Mouse (Mus musculus) limb, embryonic 14.5 days (tissue): ENCODE results near the gene Vwa3a. TPM values are rescaled to one million over a fixed set of nuclear protein-coding genes. Genes with fewer than 3 reads are reported as not detected.
A peak's percentile ranks its signal among the peaks of the same experiment; 100 is the strongest.

ENCODE experiments used
- ATAC-seq: fragments of 200-750 bp; cut with Nextera tagmentation; 2 replicates; pipeline ENCODE4 v1.8.0; 2017; ENCODE audit warnings: low read depth, moderate number of reproducible peaks, moderate TSS enrichment; ENCODE audit not compliant: low FRiP score
- DNase-seq: peaks from one replicate; pipeline ENCODE4 v3.0.0-alpha.2; 2015; ENCODE audit warnings: low spot score
- H3K27ac ChIP-seq: fragments of 300-500 bp; sonication (generic); replicated peaks from 2 replicates; pipeline ENCODE4 v1.5.1; 2014; ENCODE audit warnings: low read depth, mild to moderate bottlenecking, low read length, moderate library complexity, mixed read lengths
- H3K27me3 ChIP-seq: fragments of 300-500 bp; sonication (generic); 2 replicates; pipeline ENCODE4 v1.6.1; 2014; ENCODE audit warnings: low read length, mixed read lengths; ENCODE audit not compliant: control insufficient read depth, insufficient read depth
- H3K36me3 ChIP-seq: fragments of 300-500 bp; sonication (generic); 2 replicates; pipeline ENCODE4 v1.6.1; 2014; ENCODE audit warnings: mild to moderate bottlenecking, low read length, moderate library complexity, mixed read lengths; ENCODE audit not compliant: control insufficient read depth, insufficient read depth
- H3K4me1 ChIP-seq: fragments of 300-500 bp; sonication (generic); 2 replicates; pipeline ENCODE4 v1.6.1; 2014; ENCODE audit warnings: antibody characterized with exemption, low read length, mixed read lengths; ENCODE audit not compliant: control insufficient read depth, insufficient read depth
- H3K4me2 ChIP-seq: fragments of 300-500 bp; sonication (generic); replicated peaks from 2 replicates; pipeline ENCODE4 v1.6.1; 2014; ENCODE audit warnings: low read depth, mild to moderate bottlenecking, low read length, moderate library complexity; ENCODE audit not compliant: severe bottlenecking
- H3K4me3 ChIP-seq: fragments of 300-500 bp; sonication (generic); replicated peaks from 2 replicates; pipeline ENCODE4 v1.5.1; 2014; ENCODE audit warnings: low read length
- H3K9ac ChIP-seq: fragments of 300-500 bp; sonication (generic); 2 replicates; pipeline ENCODE4 v1.6.1; 2014; ENCODE audit warnings: mild to moderate bottlenecking, low read depth, low read length, moderate library complexity; ENCODE audit not compliant: severe bottlenecking
- H3K9me3 ChIP-seq: fragments of 300-500 bp; sonication (generic); 2 replicates; pipeline ENCODE4 v1.6.1; 2016; ENCODE audit warnings: low read length; ENCODE audit not compliant: control insufficient read depth
- POLR2A ChIP-seq: fragments of 200-500 bp; IDR thresholded peaks from 2 replicates; pipeline ENCODE4 v1.8.0; 2012; ENCODE audit warnings: inconsistent platforms, mild to moderate bottlenecking, moderate library complexity, borderline replicate concordance; ENCODE audit not compliant: insufficient read depth, insufficient read length; ENCODE audit errors: extremely low read depth
- WGBS: fragments of 180-500 bp; shearing (Covaris S2); extraction: QIAGEN DNeasy Blood & Tissue Kit; methylation state at CpG from one replicate; pipeline ENCODE4 v1.1.7; 2014; 5-methylcytosine and 5-hydroxymethylcytosine counted together
- polyA plus RNA-seq, 2 experiments: library from polyadenylated mRNA; depleted of rRNA in 1 of 2; stranded (reverse) in 1 of 2; unstranded in 1 of 2; fragments of >200 nt; fragmentation: Nextera tagmentation in 1 of 2; extraction: Ambion mirVana in 1 of 2; gene quantifications; 2 replicates each; pipeline versions ENCODE4 v1.2.1 to v1.2.3; 2012 to 2014

Vwa3a gene
- polyA plus RNA-seq, 2 experiments = 0.10 to 0.19 TPM

DNA sequence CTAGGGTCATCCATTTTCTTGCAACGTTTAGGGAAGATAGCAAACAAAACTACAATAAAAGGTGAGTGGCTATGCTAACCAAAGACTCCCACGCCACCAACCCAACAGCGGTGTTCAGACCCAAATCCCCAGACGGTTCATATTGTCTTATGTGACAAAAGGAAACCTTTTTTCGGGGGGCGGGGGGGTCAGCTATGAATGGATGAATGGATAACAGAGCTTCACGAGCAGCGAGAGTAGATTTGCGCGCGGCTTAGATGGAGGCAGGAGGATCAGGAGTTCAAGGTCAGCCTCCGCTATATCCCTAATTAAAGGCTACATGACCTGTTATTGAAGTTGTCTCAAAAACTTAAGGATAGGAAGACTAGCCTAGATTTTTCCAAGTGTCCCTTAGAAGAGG is 97.2 kb downstream of the Vwa3a start:
- Histone ChIP-seq H3K27ac (no peak overlapping the region), H3K27me3 (no peaks in the 10 kb centered on the region), H3K4me1 (no peaks in the 10 kb centered on the region), H3K9me3 (no peaks in the 10 kb centered on the region), H3K9ac (peak overlapping the region; percentile 56; the same call in 1 of the 2 replicates), H3K4me2 (peak overlapping the region; percentile 51), H3K36me3 (no peaks in the 10 kb centered on the region), H3K4me3 (peak overlapping the region; percentile 63)
- no peak for TF ChIP-seq POLR2A
- ATAC-seq = no peak
- DNase-seq = peak; percentile 43
- WGBS = 8% methylated on average over 12 of the region's 12 CpGs

DNA sequence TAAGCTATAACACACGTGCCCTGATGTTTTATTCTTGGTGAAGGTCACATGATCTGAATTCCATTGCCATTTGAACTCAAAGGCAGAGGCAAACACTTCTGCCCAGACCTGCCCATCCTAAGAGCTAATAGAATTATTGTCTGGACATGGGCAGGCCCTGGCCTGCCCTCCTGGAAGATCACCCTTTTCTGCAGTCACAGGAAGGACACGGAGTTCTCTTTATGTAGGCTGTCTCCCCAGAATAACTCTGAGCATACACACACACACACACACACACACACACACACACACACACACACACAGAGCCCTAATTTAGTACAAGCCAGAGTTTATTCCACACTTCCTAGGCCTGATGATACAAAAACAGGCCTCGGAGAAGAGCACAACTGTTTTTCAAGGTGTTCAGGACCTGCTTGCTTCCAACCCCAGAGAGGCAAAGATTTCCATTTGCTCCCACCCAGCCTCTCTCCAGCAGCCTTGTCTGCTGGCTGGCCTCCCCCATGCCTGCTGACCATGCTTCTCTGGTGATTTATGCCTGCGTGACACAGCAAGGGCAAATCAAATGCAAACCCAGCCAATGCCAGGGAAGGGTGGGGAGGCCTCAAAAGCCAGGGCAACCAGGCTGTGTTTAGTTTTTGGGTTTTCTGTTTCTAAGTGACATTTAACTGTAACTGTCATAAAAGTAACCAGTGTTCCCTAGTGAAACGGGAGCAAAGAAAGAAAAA is 99.5 kb downstream of the Vwa3a start:
- ATAC-seq (no peak), DNase-seq (no peak)
- H3K36me3 ChIP-seq = no peaks in the 10 kb centered on the region
- WGBS = 52% methylated on average over 5 of the region's 5 CpGs
- peaks cover under 1% of the 10 kb centered on the region; the same call in 1 of the 2 replicates for H3K4me1 ChIP-seq
- no peak overlapping the region for H3K9ac ChIP-seq
- no peak overlapping the region for H3K4me2 ChIP-seq
- H3K27me3 ChIP-seq = no peaks in the 10 kb centered on the region
- H3K27ac ChIP-seq = no peak overlapping the region
- H3K9me3 ChIP-seq = no peaks in the 10 kb centered on the region
- H3K4me3 ChIP-seq = no peak overlapping the region
- no peak for TF ChIP-seq POLR2A

DNA sequence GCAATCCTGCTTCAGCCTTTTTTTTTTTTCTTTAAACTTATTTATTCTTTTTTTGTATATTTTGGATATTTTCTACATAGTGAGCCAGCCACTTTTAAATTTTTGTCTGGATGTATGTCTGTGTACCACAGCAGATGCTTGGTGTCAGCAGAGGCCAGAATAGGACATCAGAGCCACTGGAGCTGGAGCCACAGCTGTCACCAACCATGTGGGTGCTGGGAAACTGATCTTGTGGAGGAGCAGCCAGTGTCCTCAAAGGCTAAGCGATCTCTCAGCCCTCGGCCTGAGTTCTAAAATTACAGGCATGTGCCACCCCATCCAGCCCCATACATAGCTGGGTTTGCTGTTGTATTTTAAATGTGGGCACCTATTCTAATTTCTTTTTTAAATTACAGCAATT is 100.7 kb downstream of the Vwa3a start:
- Histone ChIP-seq H3K27ac (no peak overlapping the region), H3K4me2 (no peak overlapping the region), H3K9ac (no peak overlapping the region), H3K27me3 (no peaks in the 10 kb centered on the region), H3K9me3 (no peaks in the 10 kb centered on the region), H3K36me3 (no peaks in the 10 kb centered on the region), H3K4me3 (no peak overlapping the region), H3K4me1 (peaks cover 12% of the 10 kb centered on the region)
- ATAC-seq (no peak), DNase-seq (no peak)
- WGBS = 70% methylated on average over 2 of the region's 2 CpGs
- TF ChIP-seq POLR2A = no peak

DNA sequence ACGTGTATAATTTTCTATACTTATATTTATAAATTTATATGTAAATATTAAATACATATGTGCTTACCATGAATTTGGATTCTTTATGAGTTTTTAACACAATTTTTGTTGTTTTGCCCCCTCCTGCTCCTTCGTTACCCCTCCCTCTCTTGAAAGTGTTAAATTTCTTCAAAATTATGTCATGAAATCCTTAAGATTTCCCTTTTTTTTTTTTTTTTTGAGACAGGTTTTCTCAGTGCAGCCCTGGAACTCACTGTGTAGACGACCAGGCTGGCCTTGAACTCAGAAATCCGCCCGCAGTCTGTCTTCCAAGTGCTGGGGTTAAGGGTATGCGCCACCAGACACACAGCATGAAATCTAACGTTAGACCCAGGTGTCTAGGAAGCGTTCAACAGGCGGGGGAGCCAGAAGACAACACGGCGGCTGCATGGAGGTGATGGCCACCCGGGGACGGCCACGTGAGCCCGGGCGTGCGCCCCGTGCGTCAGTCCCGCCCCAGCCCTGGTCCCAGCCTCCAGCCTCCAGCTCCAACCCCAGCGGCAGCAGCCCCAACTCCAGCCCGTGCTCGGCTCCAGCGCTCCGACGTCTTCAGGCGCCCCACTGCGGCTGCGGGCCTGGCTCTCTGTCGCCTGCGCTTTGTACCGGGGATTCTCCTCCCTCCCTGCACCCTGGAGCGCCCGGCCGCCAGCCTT is 103.4 kb downstream of the Vwa3a start, which contains the start of gene Eef2k:
Gene Eef2k (plus strand): TSS at position 487 of the 692 bp plus-strand sequence.
- H3K27me3 ChIP-seq = no peaks in the 10 kb centered on the region
- no peak for TF ChIP-seq POLR2A
- ATAC-seq (peak; percentile 95), DNase-seq (peak; percentile 85)
- peak within 1 kb of the TSS; percentile 63 for H3K4me3 ChIP-seq
- no peaks in the 10 kb centered on the region for H3K9me3 ChIP-seq
- H3K27ac ChIP-seq = peak within 1 kb of the TSS; percentile 94
- H3K36me3 ChIP-seq = peaks cover 8% of the 10 kb centered on the region; the same call in 1 of the 2 replicates
- H3K9ac ChIP-seq = peak within 1 kb of the TSS; percentile 80
- peaks cover 16% of the 10 kb centered on the region for H3K4me1 ChIP-seq
- 4% methylated on average over 27 of the region's 35 CpGs for WGBS
- H3K4me2 ChIP-seq = peak within 1 kb of the TSS; percentile 77

DNA sequence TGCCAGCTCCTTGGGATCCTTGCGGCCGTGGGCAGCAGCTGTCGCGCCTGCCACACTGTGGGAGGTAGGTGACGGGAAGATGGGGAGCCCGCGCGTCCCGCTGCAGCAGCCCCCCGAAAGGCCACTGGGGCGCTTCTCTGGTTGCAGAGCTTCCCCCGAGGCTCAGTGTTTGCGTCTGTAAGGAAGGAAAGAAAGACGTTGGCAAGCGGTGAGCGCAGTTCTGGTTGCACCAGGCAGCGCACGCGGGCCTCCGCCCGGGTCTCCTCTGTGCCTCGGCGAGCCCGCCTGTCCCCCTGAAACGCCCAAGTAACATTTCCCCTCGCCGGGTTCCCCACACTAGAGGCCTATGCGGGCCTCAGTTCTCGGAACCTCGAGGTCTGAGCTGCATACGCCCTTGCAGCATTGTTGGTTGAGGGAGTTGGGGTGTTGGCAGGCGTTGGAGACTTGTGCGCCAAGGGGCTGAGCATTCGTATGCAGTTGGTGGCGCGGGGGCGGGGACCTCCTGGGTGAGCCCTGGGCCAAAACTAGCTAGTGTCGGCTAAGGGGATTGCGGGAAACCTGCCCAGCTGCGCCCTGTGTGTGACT is 104.0 kb downstream of the Vwa3a start:
- DNase-seq (peak; percentile 79), ATAC-seq (peak; percentile 55)
- peak overlapping the region; percentile 80 for H3K9ac ChIP-seq
- H3K4me3 ChIP-seq = peak overlapping the region; percentile 63
- whole genome bisulfite sequencing = under 1% methylated on average over 40 of the region's 40 CpGs
- no peak; the same call in 1 of the 2 replicates for TF ChIP-seq POLR2A
- H3K27me3 ChIP-seq = no peaks in the 10 kb centered on the region
- H3K36me3 ChIP-seq = peaks cover 14% of the 10 kb centered on the region
- peak overlapping the region; percentile 94 for H3K27ac ChIP-seq
- H3K9me3 ChIP-seq = no peaks in the 10 kb centered on the region
- H3K4me1 ChIP-seq = peaks cover 16% of the 10 kb centered on the region
- peak overlapping the region; percentile 77 for H3K4me2 ChIP-seq
